Comparison of ENCODE assay signal across 9 mouse cellular contexts in genomic region chr1:91428614-91429013, GRCm38 (mm10). TPM values are rescaled to one million over a fixed set of nuclear protein-coding genes. Genes with fewer than 3 reads are reported as not detected.
DNase-seq lines count a peak whose midpoint lies in the region; ATAC-seq and TF ChIP-seq lines count a peak whose summit lies in the region.
"Had no signal": no experiment of that assay in that cellular context is flagged by ENCODE, and none has a peak within 500 bp of the region (broad histone marks: within the 10 kb centered on the region; RNA-seq: fewer than 3 reads in every experiment).

No protein-coding gene starts in this region.

- H3K27ac ChIP-seq in ES-E14 (ENCODE audit: insufficient read depth, low read depth, low read length, poor library complexity, severe bottlenecking): no peak overlapping the region
- H3K27ac ChIP-seq: liver, embryonic 15.5 days had no signal

- H3K4me1 ChIP-seq in ES-E14 (ENCODE audit: control insufficient read depth in 2 of 2, insufficient read depth in 2 of 2, low read length in 2 of 2, poor library complexity in 1 of 2): no peaks in the 10 kb centered on the region
- H3K4me1 ChIP-seq: liver, embryonic 15.5 days had no signal

- no peaks in the 10 kb centered on the region for H3K9me3 ChIP-seq in ES-E14 (ENCODE audit: control insufficient read depth, insufficient read depth, low read depth, low read length)
- H3K9me3 ChIP-seq: liver, embryonic 15.5 days had no signal

- DNase-seq in ES-E14 (ENCODE audit: low read depth, low spot score): peak; percentile 62
- DNase-seq in brain, adult 2 months (ENCODE audit: low read depth, low spot score): peak; percentile 90
- peak; percentile 88 to 93 for DNase-seq in heart, postnatal 10 days
- peak; percentile 95 for DNase-seq in kidney, postnatal 4 days
- peak; percentile 93 for DNase-seq in lung, postnatal 14 days
- DNase-seq in right cerebral cortex, postnatal 4 days: peak; percentile 91
- peak; percentile 53 for DNase-seq in yolk sac, embryonic 10.5 days (ENCODE audit: low spot score)

- peak; percentile 66 for ATAC-seq in erythroblast, adult 5-6 weeks (replicated peaks; ENCODE audit: low FRiP score, poor library complexity, severe bottlenecking)

- H3K36me3 ChIP-seq in ES-E14 (ENCODE audit: control insufficient read depth, insufficient read depth, low read length, poor library complexity, severe bottlenecking): no peaks in the 10 kb centered on the region

- intact Hi-C loops in heart, postnatal 10 days (cut with DNase I): loop anchor here (1.0 to 2.0 kb wide), 3 partner anchors 32 to 60 kb away; no protein-coding TSS in a partner anchor

- H3K4me3 ChIP-seq in ES-E14 (ENCODE audit: insufficient read depth in 1 of 2, low read depth in 1 of 2, low read length in 2 of 2, poor library complexity in 1 of 2, severe bottlenecking in 1 of 2): no peak overlapping the region
- H3K4me3 ChIP-seq: liver, embryonic 15.5 days had no signal

- in situ Hi-C loops in ES-E14 (cut with MboI; ENCODE audit: low sequenced_read_pairs in 2 of 2, unreplicated experiment in 2 of 2): no loop called here

- H3K9ac ChIP-seq in ES-E14 (ENCODE audit: insufficient read depth, low read depth, low read length, poor library complexity, severe bottlenecking): no peak overlapping the region
- H3K9ac ChIP-seq: liver, embryonic 15.5 days had no signal

TF ChIP-seq in ES-E14, 5 proteins besides CTCF, POLR2A, EP300 and RAD21:
- no peak for TF ChIP-seq MAFK (IDR thresholded peaks at IDR 0.05; ENCODE audit: insufficient read depth, low read depth, low read length)
- TF ChIP-seq HCFC1 (IDR thresholded peaks at IDR 0.05; ENCODE audit: borderline replicate concordance, insufficient read depth, low read length): no peak

RNA-seq across cellular contexts. Expression of gene Hes6, which starts 14.8 kb away (rescaled TPM):
- 13.3 and 29.1 TPM in 2 replicates for total RNA-seq in ES-E14 (2012; rRNA removed)
- total RNA-seq in erythroblast, adult 5-6 weeks (2015; ENCODE audit: low replicate concordance): 2.5 and 4.8 TPM in 2 replicates
- total RNA-seq in erythroblast, adult 5-6 weeks (2017; ENCODE audit: low replicate concordance): 4.2 and 5.0 TPM in 2 replicates
- 10 to 100 TPM; 22.2 to 25.0 TPM for total RNA-seq in heart, postnatal 10 days (2021)

RNA-seq across cellular contexts. Expression of gene Ilkap, which starts 30.0 kb away (rescaled TPM):
- total RNA-seq in ES-E14 (2012; rRNA removed): 64.9 and 71.3 TPM in 2 replicates
- 32.6 and 82.0 TPM in 2 replicates for total RNA-seq in erythroblast, adult 5-6 weeks (2015; ENCODE audit: low replicate concordance)
- total RNA-seq in erythroblast, adult 5-6 weeks (2017; ENCODE audit: low replicate concordance): 55.6 and 70.8 TPM in 2 replicates
- total RNA-seq in heart, postnatal 10 days (2021): 10 to 100 TPM; 48.5 to 54.9 TPM

RNA-seq across cellular contexts. Expression of gene Per2, which starts 30.5 kb away (rescaled TPM):
- total RNA-seq in ES-E14 (2012; rRNA removed): 0.42 and 0.58 TPM in 2 replicates
- 1.9 and 2.7 TPM in 2 replicates for total RNA-seq in erythroblast, adult 5-6 weeks (2015; ENCODE audit: low replicate concordance)
- 1.7 and 2.0 TPM in 2 replicates for total RNA-seq in erythroblast, adult 5-6 weeks (2017; ENCODE audit: low replicate concordance)
- total RNA-seq in heart, postnatal 10 days (2021): 10 to 100 TPM in 1 of 2 experiments, 1 to 10 TPM in 1; 7.5 to 21.1 TPM
